Mouse (Mus musculus): ENCODE results near the gene Zfp286.

DNA sequence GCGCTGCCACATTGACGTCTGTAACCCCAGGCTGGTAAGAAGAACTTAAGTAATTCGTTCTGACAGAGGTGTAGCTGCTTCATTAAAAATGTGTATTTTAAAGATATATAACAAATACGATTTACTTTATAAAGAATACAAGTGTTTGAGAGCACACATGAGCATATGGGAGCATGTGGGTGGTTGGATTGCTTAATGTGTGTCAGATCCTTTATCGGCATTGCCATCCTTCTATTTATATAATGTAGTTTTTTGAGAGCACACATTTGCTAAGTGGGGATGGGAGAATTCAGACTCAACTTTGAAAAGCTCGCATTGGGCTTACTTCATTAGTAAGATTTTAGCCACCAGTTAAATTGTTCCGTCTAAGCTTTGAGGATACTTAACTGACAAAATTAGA, 12.8 kb downstream of the Zfp286 start:
- no peak for TF ChIP-seq GATA1 (IDR thresholded peaks at IDR 0.05; ENCODE audit: borderline replicate concordance, low read length)
- no peak for TF ChIP-seq FLI1 (IDR thresholded peaks at IDR 0.05; ENCODE audit: low read length)

All from megakaryocyte, embryonic 14.5 days (primary cell).